ENCODE assay signal across 26 mouse cellular contexts in genomic region chr5:101821491-101822310, GRCm38 (mm10). TPM values are rescaled to one million over a fixed set of nuclear protein-coding genes. Genes with fewer than 3 reads are reported as not detected.
DNase-seq lines count a peak whose midpoint lies in the region; ATAC-seq lines count a peak whose summit lies in the region.
"Had no signal": no experiment of that assay in that cellular context is flagged by ENCODE, and none has a peak within 500 bp of the region (broad histone marks: within the 10 kb centered on the region; RNA-seq: fewer than 3 reads in every experiment).

No protein-coding gene starts in this region.

- no peaks in the 10 kb centered on the region for H3K27me3 ChIP-seq in intestine, embryonic 15.5 days (replicated peaks)
- no peaks in the 10 kb centered on the region for H3K27me3 ChIP-seq in kidney, embryonic 16.5 days (ENCODE audit: insufficient read depth, low read length)
- H3K27me3 ChIP-seq: CH12.LX; forebrain, embryonic 15.5 days; neural tube, embryonic 15.5 days had no signal

- H3K9ac ChIP-seq in intestine, embryonic 15.5 days, result no peak overlapping the region
- H3K9ac ChIP-seq in kidney, embryonic 16.5 days (replicated peaks; ENCODE audit: low read length), result no peak overlapping the region
- H3K9ac ChIP-seq: forebrain, embryonic 15.5 days; hindbrain, embryonic 14.5 days; limb, embryonic 12.5 days; liver, postnatal 0 days; neural tube, embryonic 15.5 days had no signal

- WGBS in intestine, embryonic 15.5 days, result 57% methylated on average over 17 of the region's 17 CpGs
- WGBS in kidney, embryonic 16.5 days, result 53% methylated on average over 17 of the region's 17 CpGs

- H3K4me3 ChIP-seq in intestine, embryonic 15.5 days (replicated peaks), result no peak overlapping the region
- no peak overlapping the region for H3K4me3 ChIP-seq in kidney, embryonic 16.5 days (ENCODE audit: low read length)
- H3K4me3 ChIP-seq: forebrain, embryonic 15.5 days; limb, embryonic 12.5 days; neural tube, embryonic 15.5 days had no signal

- H3K36me3 ChIP-seq in intestine, embryonic 15.5 days, result no peaks in the 10 kb centered on the region
- no peaks in the 10 kb centered on the region for H3K36me3 ChIP-seq in kidney, embryonic 16.5 days (ENCODE audit: insufficient read depth, low read length)
- H3K36me3 ChIP-seq: forebrain, embryonic 15.5 days; limb, embryonic 12.5 days; neural tube, embryonic 15.5 days had no signal

- peak overlapping the region; percentile 46; the same call in 1 of the 2 replicates for H3K27ac ChIP-seq in intestine, embryonic 15.5 days
- peak overlapping the region; percentile 91 for H3K27ac ChIP-seq in kidney, embryonic 16.5 days (ENCODE audit: low read length)
- H3K27ac ChIP-seq: forebrain, embryonic 15.5 days; hindbrain, embryonic 14.5 days; limb, embryonic 12.5 days; neural tube, embryonic 15.5 days had no signal

- ATAC-seq in intestine, embryonic 15.5 days, result peak; percentile 67
- peak; percentile 85 for ATAC-seq in kidney, embryonic 16.5 days (ENCODE audit: low FRiP score, low TSS enrichment)
- no peak for ATAC-seq in monocyte, adult 5-6 weeks (replicated peaks; ENCODE audit: insufficient number of reproducible peaks, low FRiP score, low TSS enrichment, poor library complexity, severe bottlenecking)
- ATAC-seq in erythroid progenitor cell, adult 5-6 weeks (replicated peaks; ENCODE audit: low FRiP score, poor library complexity, severe bottlenecking), result no peak
- ATAC-seq: activated CD4-positive, CD25-positive, alpha-beta regulatory T cell, adult 4 months; forebrain, embryonic 15.5 days; inflammation-experienced regulatory T-cells, adult 6 months; liver, postnatal 0 days had no signal

- H3K4me1 ChIP-seq in intestine, embryonic 15.5 days (replicated peaks), result peaks cover 19% of the 10 kb centered on the region
- H3K4me1 ChIP-seq in kidney, embryonic 16.5 days (ENCODE audit: insufficient read depth, low read length), result peaks cover 40% of the 10 kb centered on the region

- DNase-seq in kidney, adult 18-20 months, result peak; percentile 40
- peak; percentile 48 to 69 for DNase-seq in kidney, postnatal 4 days
- DNase-seq in cerebellum, adult 9-10 months, result no peak
- DNase-seq: adrenal gland, adult 8-10 months; B cell, adult 2 months; cerebellum, adult 18-20 months; cerebellum, postnatal 36 days; layer of hippocampus, postnatal 36 days; liver, postnatal 0 days; lung, postnatal 10 days; spleen, adult 18-20 months had no signal

- no peak overlapping the region for H3K4me2 ChIP-seq in intestine, embryonic 15.5 days (replicated peaks)
- H3K4me2 ChIP-seq in kidney, embryonic 16.5 days (replicated peaks; ENCODE audit: low read depth, low read length), result no peak overlapping the region
- H3K4me2 ChIP-seq: forebrain, embryonic 15.5 days; heart, embryonic 11.5 days; hindbrain, embryonic 14.5 days; limb, embryonic 12.5 days; liver, embryonic 11.5 days; midbrain, embryonic 11.5 days; neural tube, embryonic 15.5 days had no signal

- no peaks in the 10 kb centered on the region for H3K9me3 ChIP-seq in intestine, embryonic 15.5 days
- no peaks in the 10 kb centered on the region for H3K9me3 ChIP-seq in kidney, embryonic 16.5 days (ENCODE audit: low read length)
- H3K9me3 ChIP-seq: forebrain, embryonic 15.5 days; limb, embryonic 12.5 days; neural tube, embryonic 15.5 days had no signal

RNA-seq across cellular contexts. Expression of gene Cds1, which starts 56.8 kb away (rescaled TPM):
- 15.9 and 19.2 TPM in 2 replicates for polyA plus RNA-seq in intestine, embryonic 15.5 days (2015; fragmentation: Nextera tagmentation; extraction: Ambion mirVana)
- 15.8 and 16.0 TPM in 2 replicates for polyA plus RNA-seq in kidney, embryonic 16.5 days (2015; fragmentation: Nextera tagmentation; extraction: Ambion mirVana)
- total RNA-seq in monocyte, adult 5-6 weeks (2017), result 1.9 to 4.5 TPM (median 2.5 TPM) in 3 replicates
- 0.84 and 6.8 TPM in 2 replicates for total RNA-seq in erythroid progenitor cell, adult 5-6 weeks (2015; ENCODE audit: low replicate concordance)
- total RNA-seq in erythroid progenitor cell, adult 5-6 weeks (2017; ENCODE audit: low replicate concordance), result 0.39 TPM in 1 of 2 replicates, not detected in the other
- total RNA-seq: CH12.LX, MEL had no signal
- polyA plus RNA-seq: activated CD4-positive, CD25-positive, alpha-beta regulatory T cell, adult 4 months; inflammation-experienced regulatory T-cells, adult 6 months had no signal

Comparison
In these comparisons a context has a peak if more than half of its experiments do, and no peak if none do; other contexts are left out.
1. ATAC-seq: peak in intestine, embryonic 15.5 days (single experiment) and kidney, embryonic 16.5 days (single experiment); none in monocyte, adult 5-6 weeks (single experiment) and erythroid progenitor cell, adult 5-6 weeks (single experiment).